Mouse (Mus musculus) embryo, embryonic 11 days (tissue): Measurements from ENCODE around the gene Itih4.

Experiments used
- DNase-seq: peaks from one replicate; pipeline ENCODE4 v3.0.0-alpha.2; 2015

Gene Itih4

DNA sequence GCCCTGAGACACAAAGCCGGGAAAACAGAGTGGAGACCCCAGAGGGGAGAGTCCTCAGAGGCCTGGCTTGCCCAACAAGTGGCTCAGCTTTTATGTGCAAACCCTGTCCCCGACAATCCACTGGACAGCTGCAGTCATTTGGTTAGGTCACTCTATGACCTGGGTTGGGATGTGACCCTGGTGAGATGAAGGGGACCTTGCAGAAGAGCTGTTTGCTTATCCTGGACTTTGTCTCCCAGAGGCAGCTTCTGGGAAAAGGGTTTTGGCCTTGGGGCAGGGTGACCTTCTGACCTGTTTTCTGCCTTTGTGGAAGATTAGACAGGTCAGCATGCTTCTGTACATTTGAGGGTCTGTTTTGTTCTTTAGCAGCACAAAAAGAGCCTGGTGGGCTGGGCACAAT is 58.5 kb downstream of the Itih4 start:
- no peak for DNase-seq

DNA sequence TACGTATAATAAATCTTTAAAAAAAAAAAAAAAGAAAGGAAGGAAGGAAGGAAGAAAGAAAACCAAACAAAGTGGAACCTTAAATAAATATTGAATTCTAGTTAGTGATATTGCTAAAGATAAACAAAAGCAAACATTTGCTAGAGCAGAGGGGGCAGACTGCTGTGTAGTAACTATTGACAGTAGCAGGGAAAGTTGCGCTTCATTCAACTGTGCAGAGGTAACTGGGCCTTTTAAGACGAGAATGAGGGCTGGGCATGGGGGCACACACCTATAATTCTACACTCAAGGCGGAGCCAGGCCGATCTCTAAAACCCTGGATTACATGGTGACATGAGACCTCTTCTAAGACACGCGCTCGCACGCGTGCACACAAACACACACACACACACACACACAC is 63.7 kb downstream of the Itih4 start:
- no peak for DNase-seq

DNA sequence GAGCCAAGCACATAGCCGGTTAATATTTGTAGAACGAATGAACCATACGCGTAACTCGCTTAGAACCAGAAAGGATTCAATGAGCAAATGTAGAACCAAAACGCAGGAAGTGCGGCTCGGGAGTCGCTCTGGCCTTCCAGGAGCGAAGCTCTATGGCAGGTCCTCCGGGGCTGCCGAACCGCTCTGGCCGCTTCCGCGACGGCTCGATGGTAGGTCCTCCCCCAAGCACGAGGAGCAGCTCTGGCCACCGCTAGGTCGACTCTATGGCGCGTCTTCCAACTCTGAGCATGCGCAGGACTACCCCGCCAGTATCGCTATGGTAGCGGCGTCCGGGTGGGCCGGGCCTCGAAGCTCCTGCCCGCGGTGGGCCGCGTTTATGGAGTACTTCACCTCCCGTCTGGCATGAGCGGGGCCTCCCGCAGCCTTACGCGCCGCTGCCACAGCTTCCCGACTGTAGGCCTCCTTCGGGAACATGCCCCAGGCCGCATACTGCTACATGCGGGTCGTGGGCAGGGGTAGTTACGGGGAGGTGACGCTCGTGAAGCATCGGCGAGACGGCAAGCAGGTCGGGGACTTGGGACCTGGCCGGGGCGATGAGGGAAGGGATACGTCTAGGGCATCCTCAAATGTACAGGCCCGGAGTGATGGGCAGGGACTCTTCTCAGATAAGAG is 65.0 kb downstream of the Itih4 start, which contains the start of gene Nek4:
Gene Nek4, plus strand, starts transcription at position 224 of the 672 bp plus-strand sequence.
- peak; percentile 97 for DNase-seq
